Mouse (Mus musculus): ENCODE measurements around the gene Hbq1a. TPM values are rescaled to one million over a fixed set of nuclear protein-coding genes. Genes with fewer than 3 reads are reported as not detected.

The Hbq1a gene
- not detected for polyA plus RNA-seq (2017; shearing (Covaris generic))

GRCm38 (mm10) chr11:32299865-32300264 is at the start of gene Hbq1a:
Gene Hbq1a, plus strand, starts transcription at chr11:32300069.

GRCm38 (mm10) chr11:32267188-32267884 is 32.5 kb upstream of the Hbq1a start, which contains the start of gene Nprl3:
Gene Nprl3, minus strand, starts transcription at chr11:32267707.

GRCm38 (mm10) chr11:32276347-32276746 is 23.5 kb upstream of the Hbq1a start, which contains the start of gene Hba-x:
Gene Hba-x, plus strand, starts transcription at chr11:32276400.

GRCm38 (mm10) chr11:32283091-32283777 is 16.6 kb upstream of the Hbq1a start, which contains the start of gene Hba-a1:
Gene Hba-a1, plus strand, starts transcription at chr11:32283511.

GRCm38 (mm10) chr11:32286695-32287492 is 13.0 kb upstream of the Hbq1a start, which contains the start of gene Hbq1b:
Gene Hbq1b, plus strand, starts transcription at chr11:32286965.

GRCm38 (mm10) chr11:32296203-32296602 is 3.7 kb upstream of the Hbq1a start, which contains the start of gene Hba-a2:
Gene Hba-a2, plus strand, starts transcription at chr11:32296489.

GRCm38 (mm10) chr11:32347607-32348432 is 48.0 kb downstream of the Hbq1a start, which contains the start of gene Sh3pxd2b:
Gene Sh3pxd2b, plus strand, starts transcription at chr11:32347820.

Other genes starting within 250 kb of the Hbq1a start
- 4.8 TPM for gene Il9r, start 99.8 kb upstream of the Hbq1a start, polyA plus RNA-seq (2017; shearing (Covaris generic))
- gene Snrnp25, start 94.7 kb upstream of the Hbq1a start, polyA plus RNA-seq (2017; shearing (Covaris generic)), result 20.3 TPM
- gene Rhbdf1, start 77.8 kb upstream of the Hbq1a start, polyA plus RNA-seq (2017; shearing (Covaris generic)), result not detected
- gene Mpg, start 73.6 kb upstream of the Hbq1a start, polyA plus RNA-seq (2017; shearing (Covaris generic)), result 15.4 TPM
- gene Nprl3, start 32.4 kb upstream of the Hbq1a start, polyA plus RNA-seq (2017; shearing (Covaris generic)), result 47.4 TPM
- gene Hba-x, start 23.7 kb upstream of the Hbq1a start, polyA plus RNA-seq (2017; shearing (Covaris generic)), result not detected
- gene Hba-a1, start 16.6 kb upstream of the Hbq1a start, polyA plus RNA-seq (2017; shearing (Covaris generic)), result not detected
- gene Hbq1b, start 13.1 kb upstream of the Hbq1a start, polyA plus RNA-seq (2017; shearing (Covaris generic)), result not detected
- gene Hba-a2, start 3.6 kb upstream of the Hbq1a start, polyA plus RNA-seq (2017; shearing (Covaris generic)), result not detected
- not detected for gene Sh3pxd2b, start 47.8 kb downstream of the Hbq1a start, polyA plus RNA-seq (2017; shearing (Covaris generic))
- gene Ubtd2, start 155.3 kb downstream of the Hbq1a start, polyA plus RNA-seq (2017; shearing (Covaris generic)), result 8.5 TPM
- 0.97 TPM for gene Efcab9, start 232.0 kb downstream of the Hbq1a start, polyA plus RNA-seq (2017; shearing (Covaris generic))
- gene Stk10, start 233.2 kb downstream of the Hbq1a start, polyA plus RNA-seq (2017; shearing (Covaris generic)), result 198 TPM

All from effector memory CD4-positive, alpha-beta T cell, adult 5 months (primary cell).